Mouse (Mus musculus): ENCODE results near the gene Mdp1.

The Mdp1 gene

GRCm38 (mm10) chr14:55642679-55643059 lies 17.6 kb downstream of the Mdp1 start:
- DNase-seq = no peak

- DNase-seq = no peak
Measured at GRCm38 (mm10) chr14:55641291-55641690, 19.0 kb downstream of the Mdp1 start.

GRCm38 (mm10) chr14:55640816-55641215 lies 19.5 kb downstream of the Mdp1 start:
- no peak for DNase-seq

GRCm38 (mm10) chr14:55637795-55638194 lies 22.5 kb downstream of the Mdp1 start, which contains the start of gene Gm49378:
TSS of gene Gm49378 (minus strand) at chr14:55637895.
- no peak for DNase-seq

GRCm38 (mm10) chr14:55635523-55636007 lies 24.7 kb downstream of the Mdp1 start, which contains the start of gene Ipo4:
TSS of gene Ipo4 (minus strand) at chr14:55635957.
- DNase-seq = peak; percentile 93

GRCm38 (mm10) chr14:55634874-55635522 lies 25.3 kb downstream of the Mdp1 start:
- DNase-seq = peak; percentile 41

GRCm38 (mm10) chr14:55629312-55629711 lies 31.0 kb downstream of the Mdp1 start:
- DNase-seq = peak; percentile 67

- DNase-seq = no peak
Measured at GRCm38 (mm10) chr14:55628077-55628827, 32.1 kb downstream of the Mdp1 start.

GRCm38 (mm10) chr14:55618486-55619195 lies 41.7 kb downstream of the Mdp1 start:
- no peak for DNase-seq

- peak; percentile 45 for DNase-seq
Measured at GRCm38 (mm10) chr14:55617822-55618221, 42.5 kb downstream of the Mdp1 start, which contains the start of gene Rec8. TSS of gene Rec8 (plus strand) at chr14:55618037.

- DNase-seq = no peak
Measured at GRCm38 (mm10) chr14:55616844-55617243, 43.5 kb downstream of the Mdp1 start.

GRCm38 (mm10) chr14:55615876-55616275 lies 44.4 kb downstream of the Mdp1 start:
- no peak for DNase-seq

- no peak for DNase-seq
Measured at GRCm38 (mm10) chr14:55614565-55615178, 45.6 kb downstream of the Mdp1 start.

GRCm38 (mm10) chr14:55613346-55613745 lies 47.0 kb downstream of the Mdp1 start:
- DNase-seq = no peak

GRCm38 (mm10) chr14:55608339-55608738 lies 52.0 kb downstream of the Mdp1 start:
- DNase-seq = no peak

All from lung, postnatal 10 days (tissue).